Mouse (Mus musculus) forelimb bud, embryonic 11.5 days (tissue): Measurements from ENCODE around the gene Frmd4b.

Experiments
- DNase-seq: peaks from one replicate; pipeline ENCODE4 v3.0.0-alpha.2; 2012; ENCODE audit warnings: low read depth, low spot score

Frmd4b gene

GRCm38 (mm10) chr6:97321156-97321555 is 296.2 kb downstream of the Frmd4b start:
- no peak for DNase-seq

- DNase-seq, result no peak
These were observed 298.3 kb downstream of the Frmd4b start for GRCm38 (mm10) chr6:97319081-97319480.

GRCm38 (mm10) chr6:97317956-97318355 is 299.4 kb downstream of the Frmd4b start:
- no peak for DNase-seq

GRCm38 (mm10) chr6:97316716-97317115 is 300.6 kb downstream of the Frmd4b start:
- no peak for DNase-seq

GRCm38 (mm10) chr6:97315311-97315710 is 302.0 kb downstream of the Frmd4b start:
- DNase-seq, result no peak

GRCm38 (mm10) chr6:97312545-97312939 is 304.8 kb downstream of the Frmd4b start:
- DNase-seq, result no peak

- DNase-seq, result peak; percentile 71
These were observed 305.5 kb downstream of the Frmd4b start for GRCm38 (mm10) chr6:97311599-97312544.

GRCm38 (mm10) chr6:97310901-97311331 is 306.4 kb downstream of the Frmd4b start:
- no peak for DNase-seq

GRCm38 (mm10) chr6:97309161-97309560 is 308.2 kb downstream of the Frmd4b start:
- DNase-seq, result no peak

GRCm38 (mm10) chr6:97308562-97308961 is 308.8 kb downstream of the Frmd4b start:
- DNase-seq, result no peak

GRCm38 (mm10) chr6:97307231-97307630 is 310.1 kb downstream of the Frmd4b start:
- DNase-seq, result no peak

- DNase-seq, result no peak
These were observed 311.0 kb downstream of the Frmd4b start for GRCm38 (mm10) chr6:97306351-97306750.

- no peak for DNase-seq
These were observed 311.9 kb downstream of the Frmd4b start for GRCm38 (mm10) chr6:97305491-97305890.

- DNase-seq, result no peak
These were observed 312.3 kb downstream of the Frmd4b start for GRCm38 (mm10) chr6:97305010-97305409.

GRCm38 (mm10) chr6:97303277-97304109 is 313.8 kb downstream of the Frmd4b start:
- DNase-seq, result no peak

GRCm38 (mm10) chr6:97302303-97302702 is 315.0 kb downstream of the Frmd4b start:
- DNase-seq, result no peak

GRCm38 (mm10) chr6:97300659-97301058 is 316.7 kb downstream of the Frmd4b start:
- DNase-seq, result no peak

- DNase-seq, result no peak
These were observed 317.2 kb downstream of the Frmd4b start for GRCm38 (mm10) chr6:97300180-97300579.

GRCm38 (mm10) chr6:97297151-97297550 is 320.2 kb downstream of the Frmd4b start:
- no peak for DNase-seq

- no peak for DNase-seq
These were observed 321.3 kb downstream of the Frmd4b start for GRCm38 (mm10) chr6:97295866-97296527.

GRCm38 (mm10) chr6:97295416-97295815 is 321.9 kb downstream of the Frmd4b start:
- no peak for DNase-seq
